Mouse (Mus musculus) heart, embryonic 15.5 days (tissue): ENCODE results near the gene Fgfr1op. TPM values are rescaled to one million over a fixed set of nuclear protein-coding genes. Genes with fewer than 3 reads are reported as not detected.

ENCODE experiments used
- ATAC-seq: fragments of 200-750 bp; cut with Nextera tagmentation; replicated peaks from 2 replicates; pipeline ENCODE4 v1.8.0; 2017; ENCODE audit warnings: low read depth, moderate TSS enrichment; ENCODE audit not compliant: insufficient number of reproducible peaks, insufficient read depth, low FRiP score
- H3K27ac ChIP-seq: fragments of 300-500 bp; sonication (generic); 2 replicates; pipeline ENCODE4 v1.5.1; 2015; ENCODE audit warnings: mild to moderate bottlenecking, inconsistent platforms
- H3K27me3 ChIP-seq: fragments of 300-500 bp; sonication (generic); 2 replicates; pipeline ENCODE4 v1.6.1; 2015; ENCODE audit warnings: inconsistent platforms
- H3K36me3 ChIP-seq: fragments of 300-500 bp; sonication (generic); 2 replicates; pipeline ENCODE4 v1.6.1; 2015; ENCODE audit warnings: mild to moderate bottlenecking, inconsistent platforms
- H3K4me1 ChIP-seq: fragments of 300-500 bp; sonication (generic); replicated peaks from 2 replicates; pipeline ENCODE4 v1.6.1; 2015; ENCODE audit warnings: inconsistent platforms
- H3K4me2 ChIP-seq: fragments of 300-500 bp; sonication (generic); 2 replicates; pipeline ENCODE4 v1.6.1; 2015; ENCODE audit warnings: inconsistent platforms, mild to moderate bottlenecking, moderate library complexity
- H3K4me3 ChIP-seq: fragments of 300-500 bp; sonication (generic); 2 replicates; pipeline ENCODE4 v1.5.1; 2015; ENCODE audit warnings: mild to moderate bottlenecking, inconsistent platforms
- H3K9ac ChIP-seq: fragments of 300-500 bp; sonication (generic); 2 replicates; pipeline ENCODE4 v1.6.1; 2015; ENCODE audit warnings: mild to moderate bottlenecking, inconsistent platforms
- H3K9me3 ChIP-seq: fragments of 300-500 bp; sonication (generic); replicated peaks from 2 replicates; pipeline ENCODE4 v1.6.1; 2016; ENCODE audit warnings: inconsistent platforms
- WGBS: fragments of 180-500 bp; shearing (Covaris S2); methylation state at CpG from one replicate; pipeline ENCODE4 v1.1.7; 2015; ENCODE audit warnings: mixed read lengths; 5-methylcytosine and 5-hydroxymethylcytosine counted together
- polyA plus RNA-seq: library from polyadenylated mRNA; unstranded; fragments of >200 nt; fragmentation: Nextera tagmentation; extraction: Ambion mirVana; gene quantifications from 2 replicates; pipeline ENCODE4 v1.2.1, GENCODE M21; 2015

Fgfr1op gene
- polyA plus RNA-seq, 1 experiment from 2014 or later = 20.1 TPM

GRCm38 (mm10) chr17:8209696-8210095, 44.4 kb downstream of the Fgfr1op start:
- H3K27me3 ChIP-seq = peaks cover 9% of the 10 kb centered on the region; the same call in 1 of the 2 replicates
- no peaks in the 10 kb centered on the region for H3K4me1 ChIP-seq
- no peaks in the 10 kb centered on the region for H3K36me3 ChIP-seq
- no peaks in the 10 kb centered on the region for H3K9me3 ChIP-seq
- no peak overlapping the region for H3K4me2 ChIP-seq
- WGBS = 74% methylated on average over 2 of the region's 2 CpGs
- H3K27ac ChIP-seq = no peak overlapping the region
- ATAC-seq = no peak
- no peak overlapping the region for H3K9ac ChIP-seq
- no peak overlapping the region for H3K4me3 ChIP-seq

GRCm38 (mm10) chr17:8210170-8210569, 44.9 kb downstream of the Fgfr1op start:
- no peak for ATAC-seq
- no peaks in the 10 kb centered on the region for H3K36me3 ChIP-seq
- H3K9ac ChIP-seq = no peak overlapping the region
- 52% methylated on average over 3 of the region's 3 CpGs for WGBS
- H3K4me2 ChIP-seq = no peak overlapping the region
- H3K27ac ChIP-seq = no peak overlapping the region
- no peaks in the 10 kb centered on the region for H3K4me1 ChIP-seq
- H3K27me3 ChIP-seq = peaks cover 9% of the 10 kb centered on the region; the same call in 1 of the 2 replicates
- no peak overlapping the region for H3K4me3 ChIP-seq
- H3K9me3 ChIP-seq = no peaks in the 10 kb centered on the region

- no peak for ATAC-seq
- Histone ChIP-seq H3K4me2 (no peak overlapping the region), H3K4me3 (no peak overlapping the region)
These were observed 45.4 kb downstream of the Fgfr1op start for GRCm38 (mm10) chr17:8210675-8211074.

DNA sequence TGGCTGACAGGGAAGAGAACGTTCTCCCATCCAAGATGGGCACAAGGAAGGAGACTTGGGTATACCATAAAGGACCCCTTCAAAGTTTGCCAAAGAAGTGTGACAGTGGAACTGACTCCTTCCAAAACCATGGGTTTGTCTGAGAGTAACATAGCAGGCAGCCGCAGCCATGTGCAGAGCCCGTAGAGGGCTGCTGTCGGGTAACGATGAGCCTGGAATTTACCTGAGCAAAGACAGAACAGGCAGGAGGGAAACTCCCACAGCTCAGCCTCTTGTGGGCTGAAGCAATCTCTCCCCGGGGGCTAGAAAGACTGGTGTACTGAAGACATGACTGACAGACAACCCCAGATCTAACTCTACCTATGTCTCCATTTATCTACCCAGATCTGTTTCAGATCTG, 46.1 kb downstream of the Fgfr1op start:
- Histone ChIP-seq H3K4me1 (no peaks in the 10 kb centered on the region), H3K9ac (no peak overlapping the region), H3K27me3 (peaks cover 9% of the 10 kb centered on the region; the same call in 1 of the 2 replicates), H3K4me2 (no peak overlapping the region), H3K9me3 (no peaks in the 10 kb centered on the region), H3K36me3 (no peaks in the 10 kb centered on the region), H3K4me3 (no peak overlapping the region), H3K27ac (no peak overlapping the region)
- ATAC-seq = no peak
- WGBS = 69% methylated on average over 6 of the region's 6 CpGs

More at GRCm38 (mm10) chr17:8210675-8211074, 45.4 kb downstream of the Fgfr1op start:
- 58% methylated on average over 10 of the region's 10 CpGs for WGBS
- H3K27me3 ChIP-seq = peaks cover 9% of the 10 kb centered on the region; the same call in 1 of the 2 replicates
- H3K9me3 ChIP-seq = no peaks in the 10 kb centered on the region
- no peak overlapping the region for H3K9ac ChIP-seq
- H3K4me1 ChIP-seq = no peaks in the 10 kb centered on the region
- H3K36me3 ChIP-seq = no peaks in the 10 kb centered on the region
- no peak overlapping the region for H3K27ac ChIP-seq

GRCm38 (mm10) chr17:8214369-8214768, 49.1 kb downstream of the Fgfr1op start:
- Histone ChIP-seq H3K36me3 (no peaks in the 10 kb centered on the region), H3K27me3 (peaks cover 9% of the 10 kb centered on the region; the same call in 1 of the 2 replicates), H3K27ac (no peak overlapping the region), H3K4me1 (no peaks in the 10 kb centered on the region), H3K4me2 (no peak overlapping the region), H3K9me3 (no peaks in the 10 kb centered on the region), H3K9ac (no peak overlapping the region), H3K4me3 (no peak overlapping the region)
- 67% methylated on average over 1 of the region's 1 CpGs for WGBS
- ATAC-seq = no peak

DNA sequence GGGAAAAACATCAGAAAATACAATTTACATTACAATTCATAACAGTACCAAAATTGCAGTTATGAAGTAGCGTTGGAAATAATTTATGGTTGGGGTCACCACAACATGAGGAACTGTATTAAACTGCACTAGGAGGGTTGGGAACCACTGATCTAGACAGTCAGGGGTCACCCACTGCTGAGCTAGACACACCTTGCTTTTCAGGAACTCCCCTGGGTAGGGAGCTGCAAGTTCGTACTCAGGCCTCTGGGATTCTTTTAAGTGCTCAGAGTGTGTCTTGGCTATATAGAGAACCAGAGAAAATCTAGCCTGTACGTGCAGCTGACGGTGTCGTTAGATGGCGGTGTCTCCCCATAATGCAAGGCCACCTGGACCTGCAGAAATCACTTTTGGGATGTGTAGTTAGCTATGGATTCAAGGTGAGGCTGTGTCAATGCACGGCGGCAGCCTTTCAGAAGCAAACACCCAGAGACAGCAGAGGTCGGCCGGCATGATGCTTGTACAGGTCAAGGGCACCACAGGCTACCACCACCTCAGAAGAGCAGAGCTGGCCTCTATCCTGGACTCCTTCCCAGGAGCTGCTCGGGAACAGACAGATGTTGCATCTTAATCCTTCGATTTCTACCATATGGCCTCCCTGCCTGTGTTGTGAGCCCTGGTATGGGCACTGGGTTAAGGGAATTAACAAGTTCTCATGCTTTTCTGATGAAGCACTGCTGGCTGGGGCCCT, 49.9 kb downstream of the Fgfr1op start:
- WGBS = 83% methylated on average over 12 of the region's 12 CpGs
- no peak overlapping the region for H3K27ac ChIP-seq
- no peaks in the 10 kb centered on the region for H3K4me1 ChIP-seq
- no peak for ATAC-seq
- peaks cover 5% of the 10 kb centered on the region; the same call in 1 of the 2 replicates for H3K27me3 ChIP-seq
- H3K4me2 ChIP-seq = no peak overlapping the region
- no peaks in the 10 kb centered on the region for H3K9me3 ChIP-seq
- no peak overlapping the region for H3K9ac ChIP-seq
- no peaks in the 10 kb centered on the region for H3K36me3 ChIP-seq
- no peak overlapping the region for H3K4me3 ChIP-seq

GRCm38 (mm10) chr17:8223225-8223624, 57.9 kb downstream of the Fgfr1op start:
- no peak overlapping the region for H3K9ac ChIP-seq
- no peaks in the 10 kb centered on the region for H3K36me3 ChIP-seq
- H3K27me3 ChIP-seq = no peaks in the 10 kb centered on the region
- H3K4me1 ChIP-seq = no peaks in the 10 kb centered on the region
- H3K4me2 ChIP-seq = no peak overlapping the region
- no peak overlapping the region for H3K4me3 ChIP-seq
- H3K27ac ChIP-seq = no peak overlapping the region
- H3K9me3 ChIP-seq = no peaks in the 10 kb centered on the region
- WGBS = 75% methylated on average over 10 of the region's 10 CpGs
- ATAC-seq = no peak

- H3K4me1 ChIP-seq = no peaks in the 10 kb centered on the region
- no peak for ATAC-seq
- no peak overlapping the region for H3K9ac ChIP-seq
- no peak overlapping the region for H3K4me3 ChIP-seq
- H3K9me3 ChIP-seq = no peaks in the 10 kb centered on the region
- 69% methylated on average over 1 of the region's 1 CpGs for WGBS
- H3K4me2 ChIP-seq = no peak overlapping the region
- H3K27me3 ChIP-seq = no peaks in the 10 kb centered on the region
- no peaks in the 10 kb centered on the region for H3K36me3 ChIP-seq
- no peak overlapping the region for H3K27ac ChIP-seq
These were observed 58.8 kb downstream of the Fgfr1op start for GRCm38 (mm10) chr17:8224072-8224471.

DNA sequence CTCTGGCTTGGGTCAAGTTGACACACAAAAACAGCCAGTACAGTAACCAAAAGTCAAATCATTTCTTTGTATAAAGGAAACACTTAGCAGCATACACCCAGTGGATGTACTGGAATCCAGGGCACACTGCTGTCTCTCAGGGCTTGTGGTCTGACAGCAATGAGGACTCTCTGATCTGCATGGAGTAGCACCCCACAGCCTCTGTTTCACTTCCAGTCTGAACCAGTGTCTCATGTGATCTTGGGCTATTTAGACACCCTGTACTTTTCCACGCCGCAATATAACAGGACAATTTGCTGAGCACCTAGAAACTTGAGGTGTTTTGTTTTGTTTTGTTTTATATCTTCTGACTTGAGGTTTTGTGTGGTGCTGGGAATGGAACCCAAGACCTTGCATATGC, 59.9 kb downstream of the Fgfr1op start:
- no peaks in the 10 kb centered on the region for H3K27me3 ChIP-seq
- H3K4me2 ChIP-seq = no peak overlapping the region
- H3K4me1 ChIP-seq = no peaks in the 10 kb centered on the region
- H3K9me3 ChIP-seq = no peaks in the 10 kb centered on the region
- no peak overlapping the region for H3K4me3 ChIP-seq
- WGBS = 88% methylated on average over 2 of the region's 2 CpGs
- H3K36me3 ChIP-seq = no peaks in the 10 kb centered on the region
- no peak for ATAC-seq
- no peak overlapping the region for H3K9ac ChIP-seq
- no peak overlapping the region for H3K27ac ChIP-seq

DNA sequence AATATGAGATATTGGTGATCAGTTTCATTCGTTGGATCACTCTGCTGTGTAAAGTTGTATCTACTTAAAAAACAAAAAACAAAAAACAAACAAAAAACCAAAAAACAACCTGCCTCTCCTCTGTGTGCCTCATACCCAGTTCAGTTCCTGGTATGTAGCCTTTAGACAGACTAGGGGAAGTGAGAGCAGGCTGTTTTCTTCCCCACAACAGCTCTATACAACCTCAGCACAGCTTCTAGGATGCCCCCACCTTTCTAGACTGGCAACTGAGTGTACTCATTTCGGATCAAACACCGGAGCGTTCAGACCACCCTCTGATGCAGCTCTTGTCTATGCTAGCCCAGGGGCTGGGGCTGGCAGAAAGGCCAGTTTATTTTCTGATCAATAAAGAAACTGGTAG, 60.4 kb downstream of the Fgfr1op start:
- no peaks in the 10 kb centered on the region for H3K4me1 ChIP-seq
- no peaks in the 10 kb centered on the region for H3K9me3 ChIP-seq
- H3K4me2 ChIP-seq = no peak overlapping the region
- 77% methylated on average over 4 of the region's 4 CpGs for WGBS
- no peak overlapping the region for H3K27ac ChIP-seq
- H3K36me3 ChIP-seq = no peaks in the 10 kb centered on the region
- no peak overlapping the region for H3K4me3 ChIP-seq
- ATAC-seq = no peak
- H3K9ac ChIP-seq = no peak overlapping the region
- H3K27me3 ChIP-seq = no peaks in the 10 kb centered on the region; the same call in 1 of the 2 replicates

DNA sequence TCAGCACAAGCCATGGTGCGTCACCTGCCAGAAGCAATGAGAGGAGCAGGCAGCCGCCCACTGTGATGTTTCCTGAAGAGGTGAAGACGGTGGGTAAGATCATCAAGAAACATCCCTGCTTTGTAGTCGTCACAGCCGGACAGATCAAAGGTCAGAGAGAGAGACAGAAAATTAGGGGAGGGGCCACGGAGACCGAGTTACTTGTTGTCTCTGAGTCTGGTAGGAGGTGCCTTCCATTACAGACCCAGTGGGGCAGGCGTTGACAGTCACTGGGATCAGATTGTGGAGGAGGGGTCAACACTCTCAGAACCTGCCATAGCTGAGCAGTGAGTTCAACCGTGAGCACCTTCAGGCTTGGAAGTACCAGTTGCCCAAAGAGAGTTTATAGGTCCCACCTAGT, 63.3 kb downstream of the Fgfr1op start:
- H3K4me1 ChIP-seq = no peaks in the 10 kb centered on the region
- no peaks in the 10 kb centered on the region for H3K9me3 ChIP-seq
- ATAC-seq = no peak
- no peaks in the 10 kb centered on the region; the same call in 1 of the 2 replicates for H3K27me3 ChIP-seq
- H3K9ac ChIP-seq = no peak overlapping the region
- H3K4me2 ChIP-seq = no peak overlapping the region
- no peak overlapping the region for H3K27ac ChIP-seq
- H3K4me3 ChIP-seq = no peak overlapping the region
- WGBS = 41% methylated on average over 9 of the region's 9 CpGs
- H3K36me3 ChIP-seq = no peaks in the 10 kb centered on the region

- Histone ChIP-seq H3K4me2 (no peak overlapping the region), H3K4me3 (no peak overlapping the region), H3K27ac (no peak overlapping the region), H3K36me3 (no peaks in the 10 kb centered on the region), H3K9ac (no peak overlapping the region), H3K4me1 (no peaks in the 10 kb centered on the region), H3K9me3 (no peaks in the 10 kb centered on the region), H3K27me3 (no peaks in the 10 kb centered on the region; the same call in 1 of the 2 replicates)
- 79% methylated on average over 3 of the region's 3 CpGs for WGBS
- ATAC-seq = no peak
These were observed 64.3 kb downstream of the Fgfr1op start for GRCm38 (mm10) chr17:8229607-8230006.
